Mouse (Mus musculus) lung, postnatal 0 days (tissue): ENCODE data around the gene Fam71f1. TPM values are rescaled to one million over a fixed set of nuclear protein-coding genes. Genes with fewer than 3 reads are reported as not detected.

Experiments
- ATAC-seq: fragments of 200-750 bp; cut with Nextera tagmentation; 2 replicates; pipeline ENCODE4 v1.8.0; 2017; ENCODE audit warnings: moderate library complexity
- DNase-seq: peaks from one replicate; pipeline ENCODE4 v3.0.0-alpha.2; 2016; ENCODE audit warnings: low spot score
- H3K27ac ChIP-seq: fragments of 300-500 bp; sonication (generic); 2 replicates; pipeline ENCODE4 v1.5.1; 2014; ENCODE audit warnings: antibody characterized with exemption, mild to moderate bottlenecking, low read length, mixed read lengths
- H3K27me3 ChIP-seq: fragments of 300-500 bp; sonication (generic); replicated peaks from 2 replicates; pipeline ENCODE4 v1.6.1; 2014; ENCODE audit warnings: low read length, mixed read lengths; ENCODE audit not compliant: insufficient read depth
- H3K36me3 ChIP-seq: fragments of 300-500 bp; sonication (generic); 2 replicates; pipeline ENCODE4 v1.6.1; 2014; ENCODE audit warnings: low read length, mixed read lengths; ENCODE audit not compliant: insufficient read depth
- H3K4me1 ChIP-seq: fragments of 300-500 bp; sonication (generic); 2 replicates; pipeline ENCODE4 v1.6.1; 2014; ENCODE audit warnings: antibody characterized with exemption, low read depth, low read length, mixed read lengths; ENCODE audit not compliant: insufficient read depth
- H3K4me2 ChIP-seq: fragments of 300-500 bp; sonication (generic); replicated peaks from 2 replicates; pipeline ENCODE4 v1.6.1; 2014; ENCODE audit warnings: low read depth, mild to moderate bottlenecking, low read length, moderate library complexity, mixed read lengths
- H3K4me3 ChIP-seq: fragments of 300-500 bp; sonication (generic); 2 replicates; pipeline ENCODE4 v1.5.1; 2014; ENCODE audit warnings: low read depth, low read length
- H3K9ac ChIP-seq: fragments of 300-500 bp; sonication (generic); replicated peaks from 2 replicates; pipeline ENCODE4 v1.6.1; 2014; ENCODE audit warnings: low read depth, mild to moderate bottlenecking
- H3K9me3 ChIP-seq: fragments of 300-500 bp; sonication (generic); 2 replicates; pipeline ENCODE4 v1.6.1; 2016; ENCODE audit warnings: low read length, mixed read lengths
- CTCF ChIP-seq: IDR thresholded peaks from 2 replicates; pipeline ENCODE4 v1.5.1; 2016; ENCODE audit warnings: antibody characterized with exemption, mild to moderate bottlenecking
- EP300 ChIP-seq: IDR thresholded peaks from 2 replicates; pipeline ENCODE4 v1.6.1; 2016; ENCODE audit warnings: antibody characterized with exemption, mild to moderate bottlenecking, control low read depth
- WGBS: fragments of 180-500 bp; shearing (Covaris S2); extraction: QIAGEN DNeasy Blood & Tissue Kit; methylation state at CpG from one replicate; pipeline ENCODE4 v1.1.7; 2014; 5-methylcytosine and 5-hydroxymethylcytosine counted together
- polyA plus RNA-seq: library from polyadenylated mRNA; unstranded; fragments of >200 nt; fragmentation: Nextera tagmentation; extraction: Ambion mirVana; gene quantifications from 2 replicates; pipeline ENCODE4 v1.2.1, GENCODE M21; 2015

Fam71f1 gene
- not detected in 2 replicates for polyA plus RNA-seq

DNA sequence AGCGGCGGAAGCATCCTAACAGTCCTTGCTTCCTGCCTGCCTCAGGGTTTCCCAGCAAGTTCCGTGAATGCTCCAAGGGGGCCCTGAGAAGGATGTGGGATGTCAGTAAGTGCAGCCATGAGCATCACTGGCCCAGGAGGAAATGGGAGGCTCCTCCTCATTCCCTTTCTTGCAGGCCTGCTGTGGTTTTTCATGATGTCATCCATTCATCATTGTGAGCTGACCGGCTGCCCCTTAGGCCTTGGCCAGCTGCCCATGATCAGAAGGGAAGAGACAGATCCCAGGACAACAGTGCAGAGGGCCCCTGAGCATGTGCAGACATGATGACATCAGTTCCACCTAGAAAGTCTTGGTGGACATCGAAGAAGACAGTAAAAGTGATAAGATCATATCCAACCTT, at the start of gene Fam71f1:
Gene Fam71f1 (plus strand): TSS at position 262 of the 400 bp plus-strand sequence.
- Histone ChIP-seq H3K9me3 (no peaks in the 10 kb centered on the region), H3K9ac (no peak within 1 kb of the TSS), H3K4me3 (no peak within 1 kb of the TSS), H3K4me2 (no peak within 1 kb of the TSS), H3K27me3 (no peaks in the 10 kb centered on the region), H3K27ac (no peak within 1 kb of the TSS), H3K4me1 (no peaks in the 10 kb centered on the region), H3K36me3 (no peaks in the 10 kb centered on the region)
- TF ChIP-seq CTCF (no peak), EP300 (no peak)
- WGBS, result 34% methylated on average over 5 of the region's 5 CpGs
- ATAC-seq, result peak; percentile 83
- peak; percentile 52 for DNase-seq

DNA sequence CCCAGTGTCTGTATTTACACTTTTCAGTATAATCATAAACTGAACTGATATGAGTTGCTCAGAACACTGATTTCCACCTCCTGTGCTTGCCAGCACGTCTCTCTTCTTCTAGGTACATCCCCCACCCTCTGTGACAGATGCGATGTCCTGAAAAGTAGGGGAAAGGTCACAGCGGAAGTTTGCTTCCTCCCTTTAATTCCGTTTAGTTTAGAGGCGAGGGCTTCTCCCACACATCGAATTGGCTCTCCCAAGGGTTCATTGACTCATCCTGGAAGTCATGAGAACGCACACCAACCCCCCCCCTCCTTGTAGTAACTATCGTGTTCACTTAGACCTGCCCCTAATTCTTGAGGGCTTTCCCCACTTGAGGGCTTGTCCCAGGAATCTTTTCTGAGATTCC, 48.0 kb upstream of the Fam71f1 start:
- 0 out of 2 replicates have a peak, but pooled peaks cover 3% of the 10 kb centered on the region for H3K27me3 ChIP-seq
- no peak for TF ChIP-seq CTCF
- TF ChIP-seq EP300, result peak; percentile 75
- H3K4me2 ChIP-seq, result peak overlapping the region; percentile 45
- 6% methylated on average over 8 of the region's 8 CpGs for WGBS
- H3K4me1 ChIP-seq, result peaks cover 7% of the 10 kb centered on the region; the same call in 1 of the 2 replicates
- no peak overlapping the region; the same call in 1 of the 2 replicates for H3K4me3 ChIP-seq
- H3K36me3 ChIP-seq, result no peaks in the 10 kb centered on the region; the same call in 1 of the 2 replicates
- DNase-seq (peak; percentile 80), ATAC-seq (peak; percentile 61)
- no peaks in the 10 kb centered on the region for H3K9me3 ChIP-seq
- H3K27ac ChIP-seq, result peak overlapping the region; percentile 64; the same call in 1 of the 2 replicates
- H3K9ac ChIP-seq, result 0 out of 2 replicates have a peak overlapping the region, but pooled peaks have one; percentile 23

DNA sequence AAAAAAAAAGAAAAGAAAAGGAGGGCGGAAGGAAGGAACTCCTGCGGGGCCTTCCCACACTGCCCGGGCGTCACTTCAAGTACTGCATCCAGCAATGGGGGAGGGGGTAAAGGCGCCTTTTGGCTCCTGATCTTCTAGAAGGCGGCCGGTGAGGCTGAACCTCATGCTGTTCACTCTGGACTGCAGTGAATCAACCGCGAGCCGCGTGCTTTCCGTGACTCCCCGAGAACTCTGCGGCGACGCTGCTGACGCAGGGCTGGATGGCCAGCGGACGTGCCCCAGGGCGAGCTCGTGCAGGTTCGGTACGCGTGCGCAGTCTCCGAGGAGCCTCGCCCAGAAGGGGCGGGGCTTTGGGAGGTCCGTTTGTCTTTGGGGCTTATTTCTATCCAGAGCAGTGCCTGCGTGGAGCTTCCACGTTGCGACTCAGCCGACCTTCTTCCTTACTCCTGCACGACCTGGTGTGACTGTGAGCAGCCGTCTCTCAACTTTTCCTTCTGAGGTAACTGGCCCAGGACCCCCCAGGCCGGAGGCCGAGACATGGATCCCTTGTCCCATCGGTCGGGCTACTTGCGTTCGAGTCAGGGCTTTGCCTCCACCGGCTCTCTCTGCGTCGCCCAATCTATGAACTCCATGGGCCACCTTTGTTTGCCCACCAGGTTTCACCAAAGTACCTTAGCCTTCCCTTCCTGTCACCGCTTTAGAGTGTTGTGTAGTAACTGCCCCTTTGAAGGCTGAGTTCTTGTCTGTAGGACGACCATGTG, 46.4 kb upstream of the Fam71f1 start, which contains the start of gene Hilpda:
Gene Hilpda (plus strand): TSS at position 177 of the 761 bp plus-strand sequence.
- Histone ChIP-seq H3K27me3 (0 out of 2 replicates have a peak, but pooled peaks cover 3% of the 10 kb centered on the region), H3K4me2 (peak within 1 kb of the TSS; percentile 73), H3K36me3 (no peaks in the 10 kb centered on the region; the same call in 1 of the 2 replicates), H3K27ac (peak within 1 kb of the TSS; percentile 87), H3K4me3 (peak within 1 kb of the TSS; percentile 70), H3K4me1 (peaks cover 7% of the 10 kb centered on the region; the same call in 1 of the 2 replicates), H3K9me3 (no peaks in the 10 kb centered on the region), H3K9ac (peak within 1 kb of the TSS; percentile 78)
- ATAC-seq (peak; percentile 96), DNase-seq (peak; percentile 98)
- TF ChIP-seq CTCF, result no peak
- TF ChIP-seq EP300, result peak; percentile 53
- under 1% methylated on average over 46 of the region's 46 CpGs for WGBS

DNA sequence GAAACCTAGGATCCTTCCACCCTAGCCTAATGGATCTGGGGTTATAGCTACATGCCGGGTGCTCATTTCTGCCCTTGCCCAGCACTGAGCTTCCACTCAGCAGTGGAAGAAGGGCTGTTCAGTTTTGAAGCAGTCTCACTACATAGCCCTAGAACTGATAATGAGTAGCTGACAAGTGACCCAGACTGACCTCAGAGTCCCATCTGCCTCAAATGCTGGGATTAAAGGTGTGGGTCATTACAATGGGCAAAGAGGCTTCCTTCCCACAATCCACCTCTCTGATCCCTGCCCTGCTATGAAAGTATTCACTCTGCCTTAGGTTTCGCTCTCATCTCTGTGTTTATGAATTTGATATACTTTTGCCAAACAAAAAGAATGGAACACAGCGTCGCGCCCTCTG, 42.2 kb upstream of the Fam71f1 start:
- TF ChIP-seq CTCF, result no peak
- TF ChIP-seq EP300, result no peak
- Histone ChIP-seq H3K9me3 (no peaks in the 10 kb centered on the region), H3K27me3 (0 out of 2 replicates have a peak, but pooled peaks cover 3% of the 10 kb centered on the region), H3K9ac (no peak overlapping the region), H3K4me3 (no peak overlapping the region), H3K4me1 (no peaks in the 10 kb centered on the region), H3K36me3 (no peaks in the 10 kb centered on the region; the same call in 1 of the 2 replicates), H3K27ac (no peak overlapping the region), H3K4me2 (no peak overlapping the region)
- DNase-seq (no peak), ATAC-seq (no peak)
- 77% methylated on average over 5 of the region's 5 CpGs for WGBS

DNA sequence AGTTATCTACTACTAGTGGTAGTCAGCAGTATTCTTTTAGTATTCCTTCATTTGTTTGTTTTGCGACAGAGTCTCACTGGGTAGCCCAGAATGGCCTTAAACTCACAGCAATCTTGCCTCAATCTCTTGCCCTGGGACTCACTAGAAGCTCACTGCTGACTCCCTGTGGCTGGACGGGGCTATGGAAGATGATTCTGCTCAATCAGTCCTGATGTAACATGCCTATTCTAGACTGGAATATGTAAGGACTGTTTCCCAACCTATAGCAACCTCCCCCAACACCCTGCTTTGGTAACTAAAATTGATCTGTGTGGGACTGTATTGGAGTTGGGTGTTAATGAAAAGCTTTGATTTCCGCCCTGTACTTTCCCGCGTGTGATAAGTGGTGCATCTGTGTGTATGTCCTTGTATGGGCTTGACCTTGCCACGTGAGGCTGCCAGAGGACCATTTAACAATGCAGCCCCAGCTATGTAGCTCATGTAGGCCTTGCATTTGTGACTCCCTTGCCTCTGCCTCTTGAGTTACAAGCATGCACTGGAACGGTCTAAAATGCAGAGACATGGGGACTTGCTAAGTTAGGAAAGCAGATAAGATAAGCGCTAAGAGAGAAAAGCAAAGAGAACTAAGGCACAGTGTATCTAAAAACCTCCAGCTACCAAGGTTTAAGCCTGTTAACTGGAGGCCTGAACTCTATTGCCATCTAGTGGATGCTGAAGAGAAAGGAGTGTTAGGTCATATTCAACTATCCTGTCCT, 40.2 kb upstream of the Fam71f1 start:
- no peaks in the 10 kb centered on the region for H3K4me1 ChIP-seq
- DNase-seq (peak; percentile 91), ATAC-seq (peak; percentile 78)
- no peak overlapping the region for H3K4me2 ChIP-seq
- H3K27ac ChIP-seq, result no peak overlapping the region
- no peaks in the 10 kb centered on the region for H3K9me3 ChIP-seq
- no peaks in the 10 kb centered on the region; the same call in 1 of the 2 replicates for H3K36me3 ChIP-seq
- H3K27me3 ChIP-seq, result 0 out of 2 replicates have a peak, but pooled peaks cover 3% of the 10 kb centered on the region
- 26% methylated on average over 8 of the region's 8 CpGs for WGBS
- no peak overlapping the region for H3K9ac ChIP-seq
- TF ChIP-seq EP300, result no peak
- TF ChIP-seq CTCF, result peak; percentile 86
- H3K4me3 ChIP-seq, result no peak overlapping the region

DNA sequence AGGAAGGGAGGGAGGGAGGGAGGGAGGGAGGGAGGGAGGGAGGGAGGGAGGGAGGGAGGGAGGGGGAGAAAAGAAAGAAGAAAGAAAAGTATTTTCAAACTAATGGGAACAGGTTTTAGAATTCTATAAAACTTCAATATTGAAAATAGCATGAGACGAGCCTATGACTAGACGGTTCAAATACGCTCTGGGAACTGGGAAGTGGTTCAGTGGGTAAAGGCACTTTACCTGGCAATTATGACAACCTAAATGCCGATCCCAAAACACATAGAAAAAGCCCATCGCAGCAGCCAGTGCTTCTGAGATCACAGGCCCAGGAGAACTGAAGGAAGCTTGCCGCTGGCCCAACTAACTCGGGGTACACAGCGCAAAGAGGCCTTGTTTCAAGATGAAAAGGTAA, 39.6 kb upstream of the Fam71f1 start, which contains the start of gene Fam71f2:
Gene Fam71f2 (plus strand): TSS at position 301 of the 400 bp plus-strand sequence.
- no peak for DNase-seq
- TF ChIP-seq EP300, result no peak
- TF ChIP-seq CTCF, result no peak
- Histone ChIP-seq H3K36me3 (no peaks in the 10 kb centered on the region; the same call in 1 of the 2 replicates), H3K9me3 (no peaks in the 10 kb centered on the region), H3K9ac (no peak within 1 kb of the TSS), H3K27me3 (0 out of 2 replicates have a peak, but pooled peaks cover 3% of the 10 kb centered on the region), H3K27ac (no peak within 1 kb of the TSS), H3K4me3 (no peak within 1 kb of the TSS), H3K4me1 (no peaks in the 10 kb centered on the region), H3K4me2 (no peak within 1 kb of the TSS)
- WGBS, result 82% methylated on average over 8 of the region's 8 CpGs
- ATAC-seq, result no peak
